Comparison of ENCODE assay signal across 25 mouse cellular contexts in the genomic region with DNA sequence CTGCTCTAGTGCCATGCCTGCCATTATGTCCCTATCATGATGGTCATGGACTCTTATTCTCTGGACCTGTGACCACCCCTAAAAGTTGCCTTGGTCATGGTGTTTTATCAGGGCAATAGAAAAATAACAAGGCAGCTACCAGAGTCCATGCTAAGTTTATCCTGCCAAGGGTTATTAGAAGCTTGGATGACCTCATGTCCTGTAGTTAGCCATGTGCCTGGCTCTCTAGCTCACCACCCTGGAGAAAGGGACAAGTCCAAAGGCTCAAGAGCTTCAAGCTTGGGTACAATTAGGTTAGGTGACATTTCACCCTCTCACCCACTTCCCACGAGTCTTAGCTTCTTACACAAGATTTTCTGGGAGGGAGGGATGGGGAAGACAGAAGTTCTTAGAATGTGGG. TPM values are rescaled to one million over a fixed set of nuclear protein-coding genes. Genes with fewer than 3 reads are reported as not detected.
DNase-seq lines count a peak whose midpoint lies in the region; ATAC-seq and TF ChIP-seq lines count a peak whose summit lies in the region.
"Had no signal": no experiment of that assay in that cellular context is flagged by ENCODE, and none has a peak within 500 bp of the region (broad histone marks: within the 10 kb centered on the region; RNA-seq: fewer than 3 reads in every experiment).

No protein-coding gene starts in this region.

- no peak for ATAC-seq in liver, postnatal 0 days
- no peak for ATAC-seq in liver, embryonic 11.5 days (replicated peaks; ENCODE audit: low FRiP score)
- ATAC-seq: forebrain, embryonic 14.5 days; forebrain, postnatal 0 days; Patski had no signal

- peaks cover 3% of the 10 kb centered on the region; the same call in 1 of the 2 replicates for H3K4me1 ChIP-seq in kidney, adult 2 months (ENCODE audit: control insufficient read depth, insufficient read depth, low read length)
- H3K4me1 ChIP-seq in liver, postnatal 0 days (ENCODE audit: insufficient read depth), result peaks cover 3% of the 10 kb centered on the region; the same call in 1 of the 2 replicates
- H3K4me1 ChIP-seq in liver, embryonic 11.5 days (replicated peaks; ENCODE audit: control insufficient read depth, insufficient read depth, low read length), result no peaks in the 10 kb centered on the region
- peaks cover 4% of the 10 kb centered on the region; the same call in 1 of the 2 replicates for H3K4me1 ChIP-seq in small intestine, adult 2 months (ENCODE audit: control insufficient read depth, insufficient read depth, insufficient read length, low read length)
- no peaks in the 10 kb centered on the region for H3K4me1 ChIP-seq in limb, embryonic 10.5 days
- H3K4me1 ChIP-seq: embryonic facial prominence, embryonic 12.5 days; embryonic facial prominence, embryonic 15.5 days; hindbrain, embryonic 12.5 days; hindbrain, embryonic 15.5 days had no signal

- no peaks in the 10 kb centered on the region for H3K27me3 ChIP-seq in kidney, adult 2 months (replicated peaks; ENCODE audit: control insufficient read depth, insufficient read depth, low read length)
- no peaks in the 10 kb centered on the region for H3K27me3 ChIP-seq in liver, postnatal 0 days (ENCODE audit: insufficient read depth, low read length)
- H3K27me3 ChIP-seq in liver, embryonic 11.5 days (replicated peaks; ENCODE audit: control insufficient read depth, insufficient read depth, low read length), result no peaks in the 10 kb centered on the region
- H3K27me3 ChIP-seq in small intestine, adult 2 months (ENCODE audit: control insufficient read depth, insufficient read depth, low read length), result no peaks in the 10 kb centered on the region
- H3K27me3 ChIP-seq in limb, embryonic 10.5 days (ENCODE audit: low read depth, poor library complexity, severe bottlenecking), result no peaks in the 10 kb centered on the region
- H3K27me3 ChIP-seq: embryonic facial prominence, embryonic 12.5 days; embryonic facial prominence, embryonic 15.5 days; hindbrain, embryonic 12.5 days; hindbrain, embryonic 15.5 days had no signal

- no peaks in the 10 kb centered on the region for H3K9me3 ChIP-seq in liver, postnatal 0 days (ENCODE audit: low read length)
- no peaks in the 10 kb centered on the region for H3K9me3 ChIP-seq in liver, embryonic 11.5 days (ENCODE audit: control insufficient read depth, low read length)
- no peaks in the 10 kb centered on the region for H3K9me3 ChIP-seq in limb, embryonic 10.5 days (replicated peaks)
- H3K9me3 ChIP-seq: embryonic facial prominence, embryonic 12.5 days; embryonic facial prominence, embryonic 15.5 days; G1E; hindbrain, embryonic 12.5 days; hindbrain, embryonic 15.5 days had no signal

- H3K36me3 ChIP-seq in kidney, adult 2 months (ENCODE audit: control insufficient read depth, insufficient read depth, low read length), result no peaks in the 10 kb centered on the region
- peaks cover 7% of the 10 kb centered on the region for H3K36me3 ChIP-seq in liver, postnatal 0 days (replicated peaks; ENCODE audit: insufficient read depth, low read length)
- no peaks in the 10 kb centered on the region for H3K36me3 ChIP-seq in liver, embryonic 11.5 days (ENCODE audit: control insufficient read depth, insufficient read depth, low read length)
- no peaks in the 10 kb centered on the region for H3K36me3 ChIP-seq in small intestine, adult 2 months (ENCODE audit: control insufficient read depth, insufficient read depth, low read length)
- 0 out of 2 replicates have a peak, but pooled peaks cover 2% of the 10 kb centered on the region for H3K36me3 ChIP-seq in limb, embryonic 10.5 days
- H3K36me3 ChIP-seq: embryonic facial prominence, embryonic 12.5 days; embryonic facial prominence, embryonic 15.5 days; G1E; hindbrain, embryonic 12.5 days; hindbrain, embryonic 15.5 days had no signal

- no peak for TF ChIP-seq POLR2A in kidney, adult 2 months (IDR thresholded peaks at IDR 0.05; ENCODE audit: low read depth, low read length)
- TF ChIP-seq POLR2A in small intestine, adult 2 months (IDR thresholded peaks at IDR 0.05; ENCODE audit: low read depth, low read length), result no peak

- no peak overlapping the region for H3K4me2 ChIP-seq in liver, postnatal 0 days (ENCODE audit: low read depth, low read length)
- no peak overlapping the region for H3K4me2 ChIP-seq in liver, embryonic 11.5 days
- H3K4me2 ChIP-seq: embryonic facial prominence, embryonic 12.5 days; embryonic facial prominence, embryonic 15.5 days; heart, embryonic 11.5 days; hindbrain, embryonic 12.5 days; hindbrain, embryonic 15.5 days had no signal

- WGBS in kidney, adult 2 months, result 17% methylated on average over 1 of the region's 1 CpGs
- WGBS in liver, postnatal 0 days (ENCODE audit: insufficient replicate concordance), result 36% methylated on average over 1 of the region's 1 CpGs
- WGBS in liver, embryonic 11.5 days, result 41% methylated on average over 1 of the region's 1 CpGs
- WGBS in small intestine, adult 2 months, result 46% methylated on average over 1 of the region's 1 CpGs
- 66% methylated on average over 1 of the region's 1 CpGs for WGBS in limb, embryonic 10.5 days

- TF ChIP-seq CTCF in kidney, adult 2 months (conservative IDR thresholded peaks at IDR 0.05; ENCODE audit: insufficient read depth, insufficient read length, low read depth, low read length), result no peak
- no peak for TF ChIP-seq CTCF in liver, postnatal 0 days (IDR thresholded peaks at IDR 0.05; ENCODE audit: low read depth)
- no peak for TF ChIP-seq CTCF in small intestine, adult 2 months (IDR thresholded peaks at IDR 0.05; ENCODE audit: extremely low read depth, insufficient read length, insufficient replicate concordance, low read depth, low read length)

- no peak for TF ChIP-seq EP300 in liver, postnatal 0 days (IDR thresholded peaks at IDR 0.05; ENCODE audit: low read depth)

- H3K9ac ChIP-seq in liver, postnatal 0 days (replicated peaks), result no peak overlapping the region
- H3K9ac ChIP-seq in liver, embryonic 11.5 days (ENCODE audit: low read depth, low read length), result no peak overlapping the region
- H3K9ac ChIP-seq: embryonic facial prominence, embryonic 12.5 days; embryonic facial prominence, embryonic 15.5 days; forebrain, postnatal 0 days; hindbrain, embryonic 12.5 days; hindbrain, embryonic 15.5 days had no signal

- peak; percentile 27 for DNase-seq in kidney, adult 2 months
- DNase-seq in kidney, adult 11 months, result no peak
- DNase-seq in liver, postnatal 0 days, result no peak
- DNase-seq in liver, embryonic 11.5 days (ENCODE audit: low spot score), result no peak
- no peak for DNase-seq in limb, embryonic 10.5 days (ENCODE audit: low spot score)
- DNase-seq: adrenal gland, adult 2 months; adrenal gland, postnatal 14 days; B cell, adult 2 months; cerebellum, adult 11 months; cerebellum, adult 2 months; cerebellum, adult 9-11 months; cerebellum, postnatal 25 days; forebrain, postnatal 0 days; gastrocnemius, adult 2 months; gastrocnemius, postnatal 14 days; heart, adult 11 months had no signal

- no peak overlapping the region for H3K4me3 ChIP-seq in kidney, adult 2 months (ENCODE audit: insufficient read depth, low read depth, low read length)
- no peak overlapping the region for H3K4me3 ChIP-seq in liver, postnatal 0 days (ENCODE audit: low read depth, low read length)
- H3K4me3 ChIP-seq in liver, embryonic 11.5 days (ENCODE audit: low read depth, low read length), result no peak overlapping the region
- H3K4me3 ChIP-seq in small intestine, adult 2 months (ENCODE audit: low read depth, low read length), result no peak overlapping the region
- no peak overlapping the region for H3K4me3 ChIP-seq in limb, embryonic 10.5 days
- H3K4me3 ChIP-seq: embryonic facial prominence, embryonic 12.5 days; embryonic facial prominence, embryonic 15.5 days; gastrocnemius, adult 2 months; hindbrain, embryonic 12.5 days; hindbrain, embryonic 15.5 days had no signal

- no peak overlapping the region for H3K27ac ChIP-seq in kidney, adult 2 months (ENCODE audit: insufficient read depth, low read depth, low read length)
- H3K27ac ChIP-seq in liver, postnatal 0 days (ENCODE audit: low read depth), result 0 out of 2 replicates have a peak overlapping the region, but pooled peaks have one; percentile 12
- H3K27ac ChIP-seq in liver, embryonic 11.5 days (ENCODE audit: low read depth, low read length), result no peak overlapping the region
- H3K27ac ChIP-seq in small intestine, adult 2 months (ENCODE audit: insufficient read depth, low read depth, low read length), result 0 out of 2 replicates have a peak overlapping the region, but pooled peaks have one; percentile 53
- no peak overlapping the region for H3K27ac ChIP-seq in limb, embryonic 10.5 days
- H3K27ac ChIP-seq: embryonic facial prominence, embryonic 12.5 days; embryonic facial prominence, embryonic 15.5 days; gastrocnemius, adult 2 months; hindbrain, embryonic 12.5 days; hindbrain, embryonic 15.5 days had no signal

RNA-seq across cellular contexts. Expression of a gene that starts 12.4 kb away (rescaled TPM):
- polyA plus RNA-seq in kidney, adult 2 months (2012; rRNA removed), result 232 and 288 TPM in 2 replicates
- polyA plus RNA-seq in liver, postnatal 0 days (2015; fragmentation: Nextera tagmentation; extraction: Ambion mirVana), result 344 and 356 TPM in 2 replicates
- polyA plus RNA-seq in liver, embryonic 11.5 days (2014; fragmentation: Nextera tagmentation; extraction: Ambion mirVana), result 38.4 and 43.2 TPM in 2 replicates
- 66.5 and 97.6 TPM in 2 replicates for polyA plus RNA-seq in small intestine, adult 2 months (2012; rRNA removed)
- 9.3 and 10.8 TPM in 2 replicates for polyA plus RNA-seq in limb, embryonic 10.5 days (2016; fragmentation: Nextera tagmentation; extraction: Ambion mirVana)
- polyA plus RNA-seq: G1E had no signal

RNA-seq across cellular contexts. Expression of a gene that starts 19.4 kb away (rescaled TPM):
- 2.0 TPM in 2 replicates for polyA plus RNA-seq in kidney, adult 2 months (2012; rRNA removed)
- polyA plus RNA-seq in liver, postnatal 0 days (2015; fragmentation: Nextera tagmentation; extraction: Ambion mirVana), result 1.2 and 1.3 TPM in 2 replicates
- 2.9 and 3.3 TPM in 2 replicates for polyA plus RNA-seq in liver, embryonic 11.5 days (2014; fragmentation: Nextera tagmentation; extraction: Ambion mirVana)
- 0.18 and 0.25 TPM in 2 replicates for polyA plus RNA-seq in small intestine, adult 2 months (2012; rRNA removed)
- polyA plus RNA-seq in limb, embryonic 10.5 days (2016; fragmentation: Nextera tagmentation; extraction: Ambion mirVana), result 7.6 and 8.2 TPM in 2 replicates
- polyA plus RNA-seq: G1E had no signal

RNA-seq across cellular contexts. Expression of a gene that starts 29.0 kb away (rescaled TPM):
- polyA plus RNA-seq in kidney, adult 2 months (2012; rRNA removed), result 0.46 and 0.48 TPM in 2 replicates
- 18.4 and 20.9 TPM in 2 replicates for polyA plus RNA-seq in liver, postnatal 0 days (2015; fragmentation: Nextera tagmentation; extraction: Ambion mirVana)
- 11.4 and 14.2 TPM in 2 replicates for polyA plus RNA-seq in liver, embryonic 11.5 days (2014; fragmentation: Nextera tagmentation; extraction: Ambion mirVana)
- polyA plus RNA-seq in small intestine, adult 2 months (2012; rRNA removed), result 0.57 and 2.4 TPM in 2 replicates
- 5.7 and 9.6 TPM in 2 replicates for polyA plus RNA-seq in limb, embryonic 10.5 days (2016; fragmentation: Nextera tagmentation; extraction: Ambion mirVana)

RNA-seq across cellular contexts. Expression of a gene that starts 35.7 kb away (rescaled TPM):
- 9.3 and 11.1 TPM in 2 replicates for polyA plus RNA-seq in kidney, adult 2 months (2012; rRNA removed)
- polyA plus RNA-seq in liver, postnatal 0 days (2015; fragmentation: Nextera tagmentation; extraction: Ambion mirVana), result 31.7 and 32.1 TPM in 2 replicates
- 59.3 and 63.4 TPM in 2 replicates for polyA plus RNA-seq in liver, embryonic 11.5 days (2014; fragmentation: Nextera tagmentation; extraction: Ambion mirVana)
- 4.3 and 11.4 TPM in 2 replicates for polyA plus RNA-seq in small intestine, adult 2 months (2012; rRNA removed)
- 57.8 and 58.8 TPM in 2 replicates for polyA plus RNA-seq in limb, embryonic 10.5 days (2016; fragmentation: Nextera tagmentation; extraction: Ambion mirVana)

RNA-seq across cellular contexts. Expression of a gene that starts 35.8 kb away (rescaled TPM):
- 18.1 and 24.1 TPM in 2 replicates for polyA plus RNA-seq in kidney, adult 2 months (2012; rRNA removed)
- 276 and 305 TPM in 2 replicates for polyA plus RNA-seq in liver, postnatal 0 days (2015; fragmentation: Nextera tagmentation; extraction: Ambion mirVana)
- polyA plus RNA-seq in liver, embryonic 11.5 days (2014; fragmentation: Nextera tagmentation; extraction: Ambion mirVana), result 112 and 114 TPM in 2 replicates
- 28.6 and 85.7 TPM in 2 replicates for polyA plus RNA-seq in small intestine, adult 2 months (2012; rRNA removed)
- 17.6 and 19.2 TPM in 2 replicates for polyA plus RNA-seq in limb, embryonic 10.5 days (2016; fragmentation: Nextera tagmentation; extraction: Ambion mirVana)

Comparison
In these comparisons a context has a peak if more than half of its experiments do, and no peak if none do; other contexts are left out.
1. H3K27ac ChIP-seq: peak in liver, postnatal 0 days (single experiment) and small intestine, adult 2 months (single experiment); none in kidney, adult 2 months (single experiment), liver, embryonic 11.5 days (single experiment) and limb, embryonic 10.5 days (single experiment).